Mouse (Mus musculus): ENCODE measurements around the gene Slc7a15.

GRCm38 (mm10) chr12:8521375-8522047 is 77.4 kb downstream of the Slc7a15 start:
- TF ChIP-seq CTCF (IDR thresholded peaks at IDR 0.05; ENCODE audit: extremely low read depth, insufficient read depth, insufficient read length, insufficient replicate concordance) (no peak), POLR2A (IDR thresholded peaks at IDR 0.05; ENCODE audit: low read depth, low read length) (no peak)

All from spleen, adult 2 months (tissue).